Mouse (Mus musculus): ENCODE measurements around the gene Timp4. TPM values are rescaled to one million over a fixed set of nuclear protein-coding genes. Genes with fewer than 3 reads are reported as not detected.

The Timp4 gene
- polyA plus RNA-seq, 1 experiment from 2014 or later: 1.2 TPM

DNA sequence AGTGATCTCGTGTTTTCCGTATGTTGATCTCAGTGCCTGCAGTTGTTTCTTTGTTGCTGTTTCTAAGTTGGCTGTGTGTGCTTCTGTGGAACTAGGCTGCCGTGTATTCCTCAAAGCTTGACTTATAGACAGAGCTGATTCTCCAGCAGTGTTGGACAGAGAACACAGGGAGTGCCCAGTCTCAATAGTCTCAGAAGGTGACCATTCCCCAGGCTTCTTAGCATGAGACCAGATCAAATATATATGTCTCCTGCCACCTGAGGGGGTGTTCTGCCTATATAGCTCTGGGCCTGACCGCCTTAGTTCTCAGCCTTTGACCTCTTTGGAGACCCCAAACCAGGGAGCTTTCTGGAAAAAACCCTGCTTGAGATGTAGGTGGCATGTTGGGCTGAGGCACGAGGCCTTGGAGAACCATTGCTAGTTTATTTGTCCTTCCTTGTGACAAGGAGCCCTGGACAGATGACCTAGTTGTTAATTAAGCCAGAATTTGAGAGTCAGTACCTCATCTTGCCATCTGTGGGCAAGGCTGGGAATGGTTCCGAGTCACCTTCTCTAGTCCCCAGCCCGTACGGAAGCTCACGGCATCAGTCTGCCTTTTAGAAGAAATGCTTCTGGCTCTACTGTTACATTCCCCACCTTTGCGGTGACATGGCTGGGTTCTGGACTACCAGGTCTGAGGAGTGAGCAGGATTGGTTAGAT, 23.3 kb upstream of the Timp4 start:
- Histone ChIP-seq H3K27ac (replicated peaks) (no peak overlapping the region), H3K36me3 (no peaks in the 10 kb centered on the region), H3K9me3 (replicated peaks) (no peaks in the 10 kb centered on the region), H3K4me3 (replicated peaks) (no peak overlapping the region), H3K9ac (no peak overlapping the region), H3K4me2 (replicated peaks) (no peak overlapping the region), H3K27me3 (no peaks in the 10 kb centered on the region), H3K4me1 (peaks cover 10% of the 10 kb centered on the region; the same call in 1 of the 2 replicates)
- ATAC-seq (ENCODE audit: insufficient number of reproducible peaks, low FRiP score, low TSS enrichment, low read depth): no peak
- 88% methylated on average over 10 of the region's 10 CpGs for WGBS

DNA sequence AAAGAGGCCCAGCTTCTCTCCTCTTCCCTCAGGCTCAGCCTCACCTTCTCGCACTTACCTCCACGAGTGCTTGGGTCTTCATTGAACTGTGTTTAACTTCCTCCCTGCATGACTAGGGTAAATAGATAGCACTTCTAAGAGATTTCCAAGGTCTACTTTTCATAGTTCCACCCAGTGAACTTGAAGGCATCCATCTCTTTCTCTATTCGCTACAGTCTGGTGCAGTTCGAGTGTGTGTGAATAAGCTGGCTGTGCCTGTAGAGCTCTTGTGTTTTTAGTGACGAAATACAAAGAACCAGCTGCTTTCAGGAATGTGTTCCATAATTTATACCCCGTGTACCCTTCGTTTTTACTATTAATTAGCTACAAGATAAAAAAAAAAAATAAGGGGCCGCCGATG, 22.7 kb upstream of the Timp4 start:
- WGBS: 74% methylated on average over 9 of the region's 9 CpGs
- Histone ChIP-seq H3K4me2 (replicated peaks) (no peak overlapping the region), H3K4me1 (peaks cover 10% of the 10 kb centered on the region; the same call in 1 of the 2 replicates), H3K27me3 (no peaks in the 10 kb centered on the region), H3K9ac (no peak overlapping the region), H3K9me3 (replicated peaks) (no peaks in the 10 kb centered on the region), H3K27ac (replicated peaks) (no peak overlapping the region), H3K4me3 (replicated peaks) (no peak overlapping the region), H3K36me3 (no peaks in the 10 kb centered on the region)
- ATAC-seq (ENCODE audit: insufficient number of reproducible peaks, low FRiP score, low TSS enrichment, low read depth): no peak

DNA sequence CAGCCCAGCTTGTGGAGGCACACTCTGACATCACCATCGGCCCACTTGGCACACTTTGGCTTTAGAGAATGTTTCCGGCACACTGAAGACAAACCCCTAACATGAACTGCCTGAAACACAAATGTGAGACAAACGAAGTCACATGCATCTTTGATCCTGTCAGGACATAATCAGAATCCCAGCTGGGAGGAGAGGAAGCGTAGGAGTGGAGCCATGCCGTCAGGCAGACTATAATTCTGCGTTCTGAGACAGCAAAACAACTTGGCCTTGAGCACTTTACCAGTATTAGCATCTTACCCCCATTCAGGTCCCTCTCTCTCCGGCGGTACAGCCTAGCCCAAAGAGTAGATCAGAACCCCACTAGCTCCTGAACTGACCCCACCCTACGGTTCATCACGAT, 21.3 kb upstream of the Timp4 start:
- Histone ChIP-seq H3K9ac (no peak overlapping the region), H3K4me3 (replicated peaks) (no peak overlapping the region), H3K9me3 (replicated peaks) (no peaks in the 10 kb centered on the region), H3K27me3 (no peaks in the 10 kb centered on the region), H3K27ac (replicated peaks) (no peak overlapping the region), H3K4me2 (replicated peaks) (no peak overlapping the region), H3K36me3 (no peaks in the 10 kb centered on the region), H3K4me1 (peaks cover 10% of the 10 kb centered on the region; the same call in 1 of the 2 replicates)
- no peak for ATAC-seq (ENCODE audit: insufficient number of reproducible peaks, low FRiP score, low TSS enrichment, low read depth)
- 78% methylated on average over 10 of the region's 10 CpGs for WGBS

DNA sequence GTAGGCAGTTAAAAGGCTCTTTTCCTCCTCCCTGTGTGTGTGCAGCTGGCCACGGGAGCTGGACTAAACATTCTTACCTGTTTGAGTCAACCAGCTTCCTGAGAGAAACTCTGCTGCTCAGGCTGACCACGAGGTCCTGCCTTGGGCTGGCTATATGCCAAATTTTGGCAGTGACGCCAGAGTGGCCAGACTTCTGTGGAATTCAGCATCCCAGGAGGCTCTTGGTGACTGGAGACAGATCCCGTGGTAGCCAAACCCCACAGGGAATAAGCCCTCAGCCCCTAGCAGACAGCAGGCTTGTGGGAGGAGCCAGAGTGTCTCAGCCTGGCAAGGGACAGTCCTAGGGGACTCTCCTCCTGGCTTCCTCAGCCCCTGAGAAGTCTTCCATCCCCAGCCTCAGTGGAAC, 19.9 kb upstream of the Timp4 start:
- no peaks in the 10 kb centered on the region for H3K27me3 ChIP-seq
- no peak overlapping the region for H3K4me2 ChIP-seq (replicated peaks)
- H3K4me1 ChIP-seq: peaks cover 7% of the 10 kb centered on the region; the same call in 1 of the 2 replicates
- H3K4me3 ChIP-seq (replicated peaks): no peak overlapping the region
- 14% methylated on average over 4 of the region's 4 CpGs for WGBS
- ATAC-seq (ENCODE audit: insufficient number of reproducible peaks, low FRiP score, low TSS enrichment, low read depth): no peak
- H3K9me3 ChIP-seq (replicated peaks): no peaks in the 10 kb centered on the region
- H3K27ac ChIP-seq (replicated peaks): no peak overlapping the region
- H3K36me3 ChIP-seq: no peaks in the 10 kb centered on the region
- no peak overlapping the region for H3K9ac ChIP-seq

DNA sequence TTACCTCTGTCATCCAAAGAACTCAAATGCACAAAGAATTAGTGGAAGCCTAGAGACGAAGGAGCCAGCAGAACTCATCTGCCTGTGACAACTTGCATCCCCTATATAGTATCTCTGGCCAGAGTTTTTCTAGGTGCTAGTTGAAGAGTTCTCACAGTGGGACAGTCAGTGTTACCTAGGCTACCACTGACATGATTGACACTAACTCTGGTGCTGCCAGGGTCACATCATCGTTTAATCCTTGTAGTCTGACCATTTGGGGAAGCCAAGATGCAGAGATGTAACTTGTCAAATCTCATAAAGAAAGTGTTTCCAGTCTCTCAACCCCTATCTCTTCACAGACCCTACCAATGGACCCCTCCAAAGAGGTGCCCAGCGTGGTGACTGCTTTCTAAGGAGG, 19.3 kb upstream of the Timp4 start:
- no peak for ATAC-seq (ENCODE audit: insufficient number of reproducible peaks, low FRiP score, low TSS enrichment, low read depth)
- H3K27me3 ChIP-seq: no peaks in the 10 kb centered on the region
- no peak overlapping the region for H3K27ac ChIP-seq (replicated peaks)
- no peak overlapping the region for H3K9ac ChIP-seq
- H3K4me3 ChIP-seq (replicated peaks): no peak overlapping the region
- peaks cover 8% of the 10 kb centered on the region; the same call in 1 of the 2 replicates for H3K4me1 ChIP-seq
- H3K4me2 ChIP-seq (replicated peaks): no peak overlapping the region
- H3K9me3 ChIP-seq (replicated peaks): no peaks in the 10 kb centered on the region
- no peaks in the 10 kb centered on the region for H3K36me3 ChIP-seq
- 65% methylated on average over 3 of the region's 3 CpGs for WGBS

DNA sequence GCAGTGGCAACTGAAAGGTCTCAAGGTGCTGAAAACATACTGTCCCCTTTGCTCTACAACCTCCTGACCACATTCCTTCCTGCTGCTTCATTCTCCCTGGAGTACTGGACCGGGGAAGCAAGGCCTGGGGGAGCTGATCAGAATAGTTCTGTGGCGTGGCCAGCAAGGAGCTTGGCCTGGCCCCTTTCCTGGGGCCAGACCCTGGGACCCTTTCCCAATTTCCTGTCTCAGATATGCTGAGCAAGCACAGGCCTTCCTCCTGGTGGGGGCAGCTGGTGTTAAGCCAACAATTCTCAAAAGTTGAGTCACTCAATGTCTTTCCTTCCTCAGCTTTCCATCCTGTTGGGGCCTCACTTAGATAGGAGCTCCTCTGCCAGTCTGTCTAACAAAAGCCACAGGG, 18.1 kb upstream of the Timp4 start:
- WGBS: 55% methylated on average over 2 of the region's 2 CpGs
- no peak for ATAC-seq (ENCODE audit: insufficient number of reproducible peaks, low FRiP score, low TSS enrichment, low read depth)
- no peak overlapping the region for H3K9ac ChIP-seq

DNA sequence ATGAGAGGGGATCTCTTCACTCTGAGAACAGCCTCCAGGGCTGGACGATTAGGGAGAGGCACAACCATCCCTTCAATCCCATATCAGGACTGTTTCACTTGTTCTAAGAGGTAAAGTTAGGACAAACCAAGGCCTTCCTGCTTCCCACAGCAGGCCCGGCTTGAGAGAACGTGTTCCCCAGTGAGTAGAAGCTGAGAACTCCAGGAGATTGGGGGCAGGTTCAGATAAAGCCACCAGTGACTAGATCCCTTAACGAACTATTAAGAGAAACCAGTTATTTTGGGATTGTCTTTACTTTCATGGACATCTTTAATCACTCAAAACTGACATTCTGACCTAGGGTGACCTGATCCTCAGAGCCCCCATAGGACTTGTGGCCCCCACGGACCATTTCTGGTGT, 17.6 kb upstream of the Timp4 start:
- H3K9ac ChIP-seq: no peak overlapping the region
- H3K9me3 ChIP-seq (replicated peaks): no peaks in the 10 kb centered on the region
- 69% methylated on average over 5 of the region's 5 CpGs for WGBS
- H3K27me3 ChIP-seq: no peaks in the 10 kb centered on the region
- H3K4me1 ChIP-seq: peaks cover 8% of the 10 kb centered on the region; the same call in 1 of the 2 replicates
- ATAC-seq (ENCODE audit: insufficient number of reproducible peaks, low FRiP score, low TSS enrichment, low read depth): no peak
- H3K4me3 ChIP-seq (replicated peaks): no peak overlapping the region
- no peaks in the 10 kb centered on the region for H3K36me3 ChIP-seq
- no peak overlapping the region for H3K27ac ChIP-seq (replicated peaks)
- no peak overlapping the region for H3K4me2 ChIP-seq (replicated peaks)

More for the DNA sequence above, 18.1 kb upstream of the Timp4 start:
- peaks cover 8% of the 10 kb centered on the region; the same call in 1 of the 2 replicates for H3K4me1 ChIP-seq
- no peak overlapping the region for H3K4me3 ChIP-seq (replicated peaks)
- no peaks in the 10 kb centered on the region for H3K9me3 ChIP-seq (replicated peaks)
- no peaks in the 10 kb centered on the region for H3K27me3 ChIP-seq
- no peak overlapping the region for H3K4me2 ChIP-seq (replicated peaks)
- H3K36me3 ChIP-seq: no peaks in the 10 kb centered on the region
- no peak overlapping the region for H3K27ac ChIP-seq (replicated peaks)

DNA sequence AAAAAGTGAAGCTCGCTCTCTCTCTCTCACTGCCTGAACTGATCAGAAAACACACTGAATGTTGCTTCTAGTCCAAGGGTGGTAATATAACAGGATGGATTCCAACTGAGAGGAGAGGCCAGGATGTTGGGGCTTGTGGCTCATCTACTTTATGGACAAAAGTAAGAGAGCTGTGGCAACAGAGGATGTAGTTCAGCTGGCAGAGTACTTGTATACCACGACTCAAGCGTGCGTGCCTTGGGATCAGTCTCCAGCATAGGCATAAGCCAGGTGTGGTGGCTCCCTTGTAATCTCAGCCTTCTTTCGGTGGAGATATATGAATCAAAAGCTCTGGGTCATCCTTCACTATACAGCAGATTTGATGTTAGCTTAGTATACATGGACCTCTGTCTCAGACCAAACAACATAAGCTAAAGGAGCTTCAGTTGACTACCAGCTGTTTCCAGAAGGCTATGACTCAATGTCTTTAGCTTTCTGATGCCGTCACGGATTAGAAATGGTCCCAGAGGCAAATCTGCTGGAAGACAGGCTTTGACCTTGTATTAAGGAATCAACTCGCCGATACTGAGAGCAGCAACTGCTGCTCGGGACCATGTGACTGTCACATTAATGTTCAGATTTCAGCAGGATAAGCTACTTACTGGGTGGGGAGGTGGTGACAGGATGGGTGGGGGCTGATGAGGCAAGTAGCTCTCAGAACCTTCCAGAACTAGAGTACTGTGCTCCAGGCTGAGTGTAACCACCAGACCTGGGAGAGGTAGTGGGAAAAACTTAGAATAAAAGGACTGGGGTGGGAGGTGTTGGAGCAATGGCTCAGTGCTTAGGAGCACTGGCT, 16.8 kb upstream of the Timp4 start:
- Histone ChIP-seq H3K4me3 (replicated peaks) (no peak overlapping the region), H3K4me2 (replicated peaks) (no peak overlapping the region), H3K36me3 (no peaks in the 10 kb centered on the region), H3K9ac (no peak overlapping the region), H3K9me3 (replicated peaks) (no peaks in the 10 kb centered on the region), H3K27ac (replicated peaks) (no peak overlapping the region), H3K27me3 (no peaks in the 10 kb centered on the region), H3K4me1 (peaks cover 8% of the 10 kb centered on the region; the same call in 1 of the 2 replicates)
- WGBS: 73% methylated on average over 10 of the region's 10 CpGs
- no peak for ATAC-seq (ENCODE audit: insufficient number of reproducible peaks, low FRiP score, low TSS enrichment, low read depth)

DNA sequence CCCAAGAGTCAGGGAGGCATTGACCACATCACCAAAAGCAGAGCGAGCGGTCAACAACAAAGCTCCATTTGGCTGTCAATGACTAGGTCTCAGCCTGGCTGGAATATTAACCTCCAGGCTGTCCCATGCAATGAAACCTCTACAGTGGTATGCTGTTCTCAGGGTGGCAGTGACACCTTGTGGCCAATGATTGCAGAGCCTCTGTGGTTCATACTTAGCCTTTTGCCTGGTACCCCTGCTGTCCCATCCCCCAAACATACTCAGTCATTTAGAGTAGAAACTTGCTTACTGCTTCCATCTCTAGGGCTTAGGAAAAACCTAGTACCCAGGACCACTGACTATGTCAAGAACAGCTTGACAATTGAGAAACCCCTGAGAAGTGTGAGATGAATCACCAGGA, 15.9 kb upstream of the Timp4 start:
- 49% methylated on average over 2 of the region's 2 CpGs for WGBS
- H3K9me3 ChIP-seq (replicated peaks): no peaks in the 10 kb centered on the region
- H3K27ac ChIP-seq (replicated peaks): no peak overlapping the region
- H3K4me3 ChIP-seq (replicated peaks): no peak overlapping the region
- ATAC-seq (ENCODE audit: insufficient number of reproducible peaks, low FRiP score, low TSS enrichment, low read depth): no peak
- H3K27me3 ChIP-seq: no peaks in the 10 kb centered on the region
- H3K4me2 ChIP-seq (replicated peaks): no peak overlapping the region
- H3K9ac ChIP-seq: no peak overlapping the region
- no peaks in the 10 kb centered on the region for H3K36me3 ChIP-seq
- H3K4me1 ChIP-seq: peaks cover 8% of the 10 kb centered on the region; the same call in 1 of the 2 replicates

DNA sequence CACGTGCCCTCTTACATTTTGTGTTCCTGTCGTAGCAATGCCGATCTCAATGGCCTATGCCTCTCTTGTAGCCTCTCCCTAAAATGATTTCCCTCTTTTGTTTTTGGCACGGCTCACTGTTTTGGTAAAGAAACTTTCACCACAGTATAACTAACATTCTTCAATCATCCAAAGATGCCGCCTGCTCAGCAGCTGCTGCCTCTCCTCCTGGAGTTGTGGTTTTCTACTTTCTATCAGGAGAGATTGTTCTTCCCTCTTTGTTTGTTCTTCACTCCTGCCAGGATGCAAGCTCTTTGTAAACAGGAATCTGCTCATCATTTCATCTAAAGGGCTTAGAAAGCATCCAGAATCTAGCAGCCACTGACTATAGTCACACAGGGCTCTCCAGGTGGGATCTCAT, 14.8 kb upstream of the Timp4 start:
- no peaks in the 10 kb centered on the region for H3K27me3 ChIP-seq
- no peak overlapping the region for H3K4me2 ChIP-seq (replicated peaks)
- peaks cover 5% of the 10 kb centered on the region; the same call in 1 of the 2 replicates for H3K4me1 ChIP-seq
- H3K36me3 ChIP-seq: no peaks in the 10 kb centered on the region
- no peak overlapping the region for H3K4me3 ChIP-seq (replicated peaks)
- H3K27ac ChIP-seq (replicated peaks): no peak overlapping the region
- no peak for ATAC-seq (ENCODE audit: insufficient number of reproducible peaks, low FRiP score, low TSS enrichment, low read depth)
- H3K9me3 ChIP-seq (replicated peaks): no peaks in the 10 kb centered on the region
- H3K9ac ChIP-seq: no peak overlapping the region
- 64% methylated on average over 5 of the region's 5 CpGs for WGBS

DNA sequence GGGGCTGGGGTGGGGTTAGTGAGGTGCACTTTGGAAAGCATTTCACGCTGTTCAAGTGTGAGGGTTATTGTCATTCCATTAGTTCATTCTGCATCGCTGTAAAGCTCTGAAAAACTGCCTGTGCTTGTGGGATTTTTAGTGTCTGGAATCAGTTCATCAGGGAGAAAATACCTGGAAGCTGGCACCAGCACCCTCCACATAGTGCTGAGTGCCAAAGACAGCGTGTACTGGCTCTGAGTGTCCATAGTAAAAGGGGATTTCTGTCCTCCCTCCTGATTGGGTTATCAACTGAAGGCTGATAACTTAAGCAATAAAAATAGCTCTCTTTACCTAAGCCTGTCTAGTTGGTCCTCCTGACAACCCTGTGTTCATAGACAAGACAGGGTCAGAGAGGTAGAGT, 8.5 kb upstream of the Timp4 start:
- Histone ChIP-seq H3K4me3 (replicated peaks) (no peak overlapping the region), H3K36me3 (no peaks in the 10 kb centered on the region), H3K4me2 (replicated peaks) (no peak overlapping the region), H3K9ac (no peak overlapping the region), H3K27me3 (no peaks in the 10 kb centered on the region), H3K9me3 (replicated peaks) (no peaks in the 10 kb centered on the region), H3K27ac (replicated peaks) (no peak overlapping the region), H3K4me1 (no peaks in the 10 kb centered on the region)
- no peak for ATAC-seq (ENCODE audit: insufficient number of reproducible peaks, low FRiP score, low TSS enrichment, low read depth)
- 89% methylated on average over 3 of the region's 3 CpGs for WGBS

All from embryonic facial prominence, embryonic 15.5 days (tissue).